29 mouse cellular contexts compared by ENCODE assay signal in genomic region chr12:69191396-69191795, GRCm38 (mm10). TPM values are rescaled to one million over a fixed set of nuclear protein-coding genes. Genes with fewer than 3 reads are reported as not detected.
"Had no signal": no experiment of that assay in that cellular context is flagged by ENCODE, and none has a peak within 500 bp of the region (broad histone marks: within the 10 kb centered on the region; RNA-seq: fewer than 3 reads in every experiment).

No protein-coding gene starts in this region.

- H3K9ac ChIP-seq: limb, embryonic 12.5 days; limb, embryonic 13.5 days; limb, embryonic 15.5 days; liver, embryonic 12.5 days; liver, embryonic 13.5 days; liver, embryonic 14.5 days; liver, embryonic 15.5 days; liver, postnatal 0 days; lung, embryonic 14.5 days; lung, embryonic 15.5 days; midbrain, embryonic 12.5 days; midbrain, embryonic 13.5 days; midbrain, embryonic 15.5 days had no signal

- ATAC-seq: liver, embryonic 12.5 days; liver, postnatal 0 days; lung, postnatal 0 days; midbrain, embryonic 13.5 days; midbrain, embryonic 15.5 days; midbrain, embryonic 16.5 days had no signal

- H3K4me3 ChIP-seq: left cerebral cortex, adult 2 months; limb, embryonic 12.5 days; limb, embryonic 13.5 days; limb, embryonic 15.5 days; liver, embryonic 12.5 days; liver, embryonic 13.5 days; liver, embryonic 15.5 days; lung, embryonic 15.5 days; megakaryocyte, embryonic 14.5 days; midbrain, embryonic 10.5 days; midbrain, embryonic 12.5 days; midbrain, embryonic 13.5 days; midbrain, embryonic 15.5 days; myocyte had no signal

- H3K4me2 ChIP-seq: limb, embryonic 12.5 days; limb, embryonic 13.5 days; limb, embryonic 15.5 days; liver, embryonic 11.5 days; liver, embryonic 12.5 days; liver, embryonic 13.5 days; liver, embryonic 15.5 days; lung, embryonic 14.5 days; lung, embryonic 15.5 days; midbrain, embryonic 12.5 days; midbrain, embryonic 13.5 days; midbrain, embryonic 15.5 days had no signal

- H3K27me3 ChIP-seq: limb, embryonic 12.5 days; limb, embryonic 13.5 days; limb, embryonic 15.5 days; liver, embryonic 12.5 days; liver, embryonic 13.5 days; liver, embryonic 15.5 days; lung, embryonic 15.5 days; megakaryocyte, embryonic 14.5 days; midbrain, embryonic 12.5 days; midbrain, embryonic 13.5 days; midbrain, embryonic 15.5 days had no signal

- H3K9me3 ChIP-seq: limb, embryonic 12.5 days; limb, embryonic 13.5 days; limb, embryonic 15.5 days; liver, embryonic 12.5 days; liver, embryonic 13.5 days; liver, embryonic 15.5 days; lung, embryonic 15.5 days; megakaryocyte, embryonic 14.5 days; midbrain, embryonic 10.5 days; midbrain, embryonic 12.5 days; midbrain, embryonic 13.5 days; midbrain, embryonic 15.5 days had no signal

- DNase-seq: left cerebral cortex, postnatal 4 days; liver; liver, embryonic 13.5 days; liver, postnatal 0 days; lung, adult 18-20 months; lung, adult 2 months; lung, embryonic 14.5 days; lung, postnatal 10 days; lung, postnatal 14 days; lung, postnatal 36 days; lung, postnatal 4 days had no signal

- H3K27ac ChIP-seq: left cerebral cortex, adult 2 months; limb, embryonic 12.5 days; limb, embryonic 13.5 days; limb, embryonic 15.5 days; liver, embryonic 12.5 days; liver, embryonic 13.5 days; liver, embryonic 14.5 days; liver, embryonic 15.5 days; lung, embryonic 15.5 days; macrophage; midbrain, embryonic 10.5 days; midbrain, embryonic 12.5 days; midbrain, embryonic 13.5 days; midbrain, embryonic 15.5 days had no signal

RNA-seq across cellular contexts. Expression of gene Gm49384, which starts 12.7 kb away (rescaled TPM):
- polyA plus RNA-seq: lung, adult 2 months had no signal
